Mouse (Mus musculus) heart, postnatal 0 days (tissue): ENCODE measurements around the gene Ppm1f. TPM values are rescaled to one million over a fixed set of nuclear protein-coding genes. Genes with fewer than 3 reads are reported as not detected.

Source experiments
- ATAC-seq: fragments of 200-750 bp; cut with Nextera tagmentation; 2 replicates; pipeline ENCODE4 v1.8.0; 2017; ENCODE audit warnings: low read depth, moderate number of reproducible peaks, moderate library complexity; ENCODE audit not compliant: insufficient read depth
- DNase-seq: peaks from one replicate; pipeline ENCODE4 v3.0.0-alpha.2; 2016; ENCODE audit warnings: low spot score
- H3K27ac ChIP-seq: fragments of 300-500 bp; sonication (generic); 2 replicates; pipeline ENCODE4 v1.5.1; 2014; ENCODE audit warnings: low read depth, mild to moderate bottlenecking
- H3K27me3 ChIP-seq: fragments of 300-500 bp; sonication (generic); 2 replicates; pipeline ENCODE4 v1.6.1; 2014; ENCODE audit warnings: low read length, mixed read lengths; ENCODE audit not compliant: control insufficient read depth, insufficient read depth
- H3K36me3 ChIP-seq: fragments of 300-500 bp; sonication (generic); replicated peaks from 2 replicates; pipeline ENCODE4 v1.6.1; 2014; ENCODE audit warnings: low read length, mixed read lengths; ENCODE audit not compliant: control insufficient read depth, insufficient read depth
- H3K4me1 ChIP-seq: fragments of 300-500 bp; sonication (generic); 2 replicates; pipeline ENCODE4 v1.6.1; 2014; ENCODE audit warnings: antibody characterized with exemption; ENCODE audit not compliant: control insufficient read depth, insufficient read depth
- H3K4me2 ChIP-seq: fragments of 300-500 bp; sonication (generic); 2 replicates; pipeline ENCODE4 v1.6.1; 2014; ENCODE audit warnings: low read depth, mild to moderate bottlenecking, low read length, moderate library complexity
- H3K4me3 ChIP-seq: fragments of 300-500 bp; sonication (generic); 2 replicates; pipeline ENCODE4 v1.5.1; 2014; ENCODE audit warnings: low read depth, low read length
- H3K9ac ChIP-seq: fragments of 300-500 bp; sonication (generic); replicated peaks from 2 replicates; pipeline ENCODE4 v1.6.1; 2014; ENCODE audit warnings: low read depth, low read length, mixed read lengths
- H3K9me3 ChIP-seq: fragments of 300-500 bp; sonication (generic); replicated peaks from 2 replicates; pipeline ENCODE4 v1.6.1; 2016; ENCODE audit warnings: low read length; ENCODE audit not compliant: control insufficient read depth
- CTCF ChIP-seq: IDR thresholded peaks from 2 replicates; pipeline ENCODE4 v1.5.1; 2016; ENCODE audit warnings: antibody characterized with exemption, control low read depth, low read depth
- EP300 ChIP-seq: IDR thresholded peaks from 2 replicates; pipeline ENCODE4 v1.6.1; 2016; ENCODE audit warnings: antibody characterized with exemption, low read depth
- WGBS: fragments of 180-500 bp; shearing (Covaris S2); extraction: QIAGEN DNeasy Blood & Tissue Kit; methylation state at CpG from one replicate; pipeline ENCODE4 v1.1.7; 2014; 5-methylcytosine and 5-hydroxymethylcytosine counted together
- polyA plus RNA-seq: library from polyadenylated mRNA; unstranded; fragments of >200 nt; fragmentation: Nextera tagmentation; extraction: Ambion mirVana; gene quantifications from 2 replicates; pipeline ENCODE4 v1.2.1, GENCODE M21; 2015
- total RNA-seq: library from RNA; depleted of rRNA; stranded (reverse); fragments of >200 nt; gene quantifications from 2 replicates; pipeline ENCODE4 v1.2.3, GENCODE M21; 2014; ENCODE audit warnings: low replicate concordance

Gene Ppm1f
- total and polyA plus RNA-seq, 2 experiments from 2014 or later: 16.4 to 40.4 TPM

- peak overlapping the region; percentile 61 for H3K27ac ChIP-seq
- peaks cover 18% of the 10 kb centered on the region; the same call in 1 of the 2 replicates for H3K4me1 ChIP-seq
- 0 out of 2 replicates have a peak, but pooled peaks cover 6% of the 10 kb centered on the region for H3K36me3 ChIP-seq
- no peaks in the 10 kb centered on the region for H3K27me3 ChIP-seq
- ATAC-seq: no peak
- no peak for DNase-seq
- no peak overlapping the region for H3K9ac ChIP-seq
- H3K4me3 ChIP-seq: peak overlapping the region; percentile 75
- WGBS: 39% methylated on average over 7 of the region's 7 CpGs
- TF ChIP-seq EP300 (no peak), CTCF (no peak)
- peak overlapping the region; percentile 51 for H3K4me2 ChIP-seq
- no peaks in the 10 kb centered on the region for H3K9me3 ChIP-seq
Measured at GRCm38 (mm10) chr16:16870241-16870616, 26.0 kb upstream of the Ppm1f start.

GRCm38 (mm10) chr16:16870617-16871331 lies 25.5 kb upstream of the Ppm1f start, which contains the start of the genes Top3b and Vpreb1:
Gene Top3b (plus strand): TSS chr16:16870736.
Gene Vpreb1 (minus strand): TSS chr16:16870843.
- H3K27ac ChIP-seq: peak within 1 kb of the TSS; percentile 96
- H3K9ac ChIP-seq: peak within 1 kb of the TSS; percentile 85
- peaks cover 18% of the 10 kb centered on the region; the same call in 1 of the 2 replicates for H3K4me1 ChIP-seq
- WGBS: 0% methylated on average over 49 of the region's 49 CpGs
- H3K36me3 ChIP-seq: peaks cover 7% of the 10 kb centered on the region; the same call in 1 of the 2 replicates
- H3K4me2 ChIP-seq: peak within 1 kb of the TSS; percentile 65
- DNase-seq (peak; percentile 93), ATAC-seq (peak; percentile 97)
- no peaks in the 10 kb centered on the region for H3K9me3 ChIP-seq
- H3K27me3 ChIP-seq: no peaks in the 10 kb centered on the region
- peak; percentile 30; the same call in 1 of the 2 replicates for TF ChIP-seq CTCF
- peak; percentile 57; the same call in 1 of the 2 replicates for TF ChIP-seq EP300
- peak within 1 kb of the TSS; percentile 75 for H3K4me3 ChIP-seq

- Histone ChIP-seq H3K9ac (no peak overlapping the region), H3K9me3 (no peaks in the 10 kb centered on the region), H3K4me3 (no peak overlapping the region), H3K36me3 (peaks cover 87% of the 10 kb centered on the region), H3K27me3 (no peaks in the 10 kb centered on the region), H3K4me1 (no peaks in the 10 kb centered on the region), H3K27ac (no peak overlapping the region), H3K4me2 (no peak overlapping the region)
- DNase-seq (no peak), ATAC-seq (no peak)
- no peak for TF ChIP-seq EP300
- TF ChIP-seq CTCF: no peak
- WGBS: 87% methylated on average over 5 of the region's 5 CpGs
Measured at GRCm38 (mm10) chr16:16879025-16879424, 17.2 kb upstream of the Ppm1f start.

- no peak for DNase-seq
- H3K4me2 ChIP-seq: no peak overlapping the region
- no peak for ATAC-seq
- H3K4me3 ChIP-seq: no peak overlapping the region
- H3K27me3 ChIP-seq: no peaks in the 10 kb centered on the region
- WGBS: 96% methylated on average over 1 of the region's 1 CpGs
- H3K9me3 ChIP-seq: no peaks in the 10 kb centered on the region
- no peak overlapping the region for H3K27ac ChIP-seq
- TF ChIP-seq EP300 (no peak), CTCF (no peak)
- no peak overlapping the region for H3K9ac ChIP-seq
- peaks cover 100% of the 10 kb centered on the region for H3K36me3 ChIP-seq
- no peaks in the 10 kb centered on the region for H3K4me1 ChIP-seq
Measured at GRCm38 (mm10) chr16:16888341-16888740, 7.9 kb upstream of the Ppm1f start.

GRCm38 (mm10) chr16:16892366-16892765 lies 3.9 kb upstream of the Ppm1f start:
- Histone ChIP-seq H3K4me3 (no peak overlapping the region), H3K36me3 (peaks cover 76% of the 10 kb centered on the region), H3K9me3 (no peaks in the 10 kb centered on the region), H3K4me2 (no peak overlapping the region), H3K27me3 (no peaks in the 10 kb centered on the region), H3K4me1 (peaks cover 5% of the 10 kb centered on the region; the same call in 1 of the 2 replicates), H3K27ac (no peak overlapping the region), H3K9ac (no peak overlapping the region)
- TF ChIP-seq CTCF (no peak), EP300 (no peak)
- ATAC-seq (no peak), DNase-seq (no peak)
- 91% methylated on average over 7 of the region's 7 CpGs for WGBS
